Mouse (Mus musculus): ENCODE results near the gene Irs2.

Irs2 gene

GRCm38 (mm10) chr8:11009431-11010071 lies 1.3 kb upstream of the Irs2 start:
- peak in 1 of 2 experiments; percentile 68 for DNase-seq (ENCODE audit: low spot score in 2 of 2)

- peak; percentile 91 to 97 for DNase-seq (ENCODE audit: low spot score in 2 of 2)
Measured at GRCm38 (mm10) chr8:11008842-11009420, 673 bp upstream of the Irs2 start.

- DNase-seq (ENCODE audit: low spot score in 2 of 2): peak; percentile 57 to 58
Measured at GRCm38 (mm10) chr8:11007581-11008378, 478 bp downstream of the Irs2 start.

GRCm38 (mm10) chr8:11007001-11007580 lies 1.2 kb downstream of the Irs2 start:
- DNase-seq (ENCODE audit: low spot score in 2 of 2): peak; percentile 81 to 89

GRCm38 (mm10) chr8:11006276-11006630 lies 2.0 kb downstream of the Irs2 start:
- DNase-seq (ENCODE audit: low spot score in 2 of 2): no peak

GRCm38 (mm10) chr8:11005460-11006275 lies 2.6 kb downstream of the Irs2 start:
- DNase-seq (ENCODE audit: low spot score in 2 of 2): no peak

GRCm38 (mm10) chr8:11004781-11005459 lies 3.3 kb downstream of the Irs2 start:
- no peak for DNase-seq (ENCODE audit: low spot score in 2 of 2)

GRCm38 (mm10) chr8:11003917-11004470 lies 4.3 kb downstream of the Irs2 start:
- DNase-seq (ENCODE audit: low spot score in 2 of 2): no peak

GRCm38 (mm10) chr8:11003253-11003652 lies 5.0 kb downstream of the Irs2 start:
- DNase-seq (ENCODE audit: low spot score in 2 of 2): no peak

- DNase-seq (ENCODE audit: low spot score in 2 of 2): no peak
Measured at GRCm38 (mm10) chr8:11002816-11003215, 5.4 kb downstream of the Irs2 start.

GRCm38 (mm10) chr8:11001062-11001549 lies 7.2 kb downstream of the Irs2 start:
- DNase-seq (ENCODE audit: low spot score in 2 of 2): no peak

- no peak for DNase-seq (ENCODE audit: low spot score in 2 of 2)
Measured at GRCm38 (mm10) chr8:10999538-10999937, 8.7 kb downstream of the Irs2 start.

GRCm38 (mm10) chr8:10996247-10996646 lies 12.0 kb downstream of the Irs2 start:
- no peak for DNase-seq (ENCODE audit: low spot score in 2 of 2)

GRCm38 (mm10) chr8:10995756-10996155 lies 12.5 kb downstream of the Irs2 start:
- DNase-seq (ENCODE audit: low spot score in 2 of 2): no peak

GRCm38 (mm10) chr8:10994390-10994954 lies 13.8 kb downstream of the Irs2 start:
- DNase-seq (ENCODE audit: low spot score in 2 of 2): no peak

GRCm38 (mm10) chr8:10993582-10994216 lies 14.6 kb downstream of the Irs2 start:
- peak; percentile 54 to 64 for DNase-seq (ENCODE audit: low spot score in 2 of 2)

- no peak for DNase-seq (ENCODE audit: low spot score in 2 of 2)
Measured at GRCm38 (mm10) chr8:10992081-10992480, 16.2 kb downstream of the Irs2 start.

- no peak for DNase-seq (ENCODE audit: low spot score in 2 of 2)
Measured at GRCm38 (mm10) chr8:10991323-10991722, 16.9 kb downstream of the Irs2 start.

- no peak for DNase-seq (ENCODE audit: low spot score in 2 of 2)
Measured at GRCm38 (mm10) chr8:10990421-10991110, 17.7 kb downstream of the Irs2 start.
